Mouse (Mus musculus): ENCODE measurements around the gene Gjd3.

DNA sequence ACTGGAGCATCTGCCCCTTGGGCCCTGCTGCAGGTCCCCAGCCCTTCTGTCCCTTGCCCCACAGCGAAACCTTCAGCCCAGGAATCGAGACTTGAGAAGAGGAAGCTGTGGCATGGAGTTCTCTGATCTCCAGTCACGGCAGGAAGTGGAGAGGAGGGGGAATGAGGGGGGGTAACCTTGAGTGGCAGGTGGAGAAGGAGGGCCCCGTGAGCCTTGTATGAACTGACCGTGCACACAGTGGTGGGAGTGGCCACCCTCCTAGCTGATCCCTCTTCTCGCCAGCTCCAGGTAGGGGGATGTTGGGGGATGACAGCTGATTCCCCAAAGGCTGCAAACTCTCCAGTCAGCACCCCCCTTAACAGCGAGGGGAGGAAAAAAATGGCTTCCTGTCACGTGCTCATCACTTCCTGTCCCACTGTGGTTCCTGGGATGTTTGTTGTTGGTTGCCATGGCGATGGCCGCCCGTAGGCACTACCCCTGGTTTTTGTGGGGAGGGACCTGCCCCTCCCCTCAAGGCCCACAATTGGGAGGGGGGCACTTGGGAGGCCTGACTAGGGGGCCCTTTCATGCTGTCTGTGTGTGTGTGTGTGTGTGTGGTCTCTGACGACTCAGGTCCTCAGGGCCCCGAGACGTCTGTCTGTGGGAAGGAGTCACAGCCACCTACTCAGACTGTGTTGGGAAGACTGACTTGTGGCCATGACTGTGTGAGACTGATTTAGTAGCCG lies 40.8 kb downstream of the Gjd3 start:
- TF ChIP-seq CTCF (IDR thresholded peaks at IDR 0.05 in 2 of 3, conservative IDR thresholded peaks at IDR 0.05 in 1 of 3; ENCODE audit: control insufficient read depth in 1 of 3, insufficient read depth in 1 of 3, low read depth in 2 of 3, low read length in 3 of 3, poor library complexity in 1 of 3, severe bottlenecking in 1 of 3) (no peak), USF1 (IDR thresholded peaks at IDR 0.05; ENCODE audit: low read depth, low read length) (peak; percentile 98), RAD21 (IDR thresholded peaks at IDR 0.05; ENCODE audit: low read depth, low read length) (no peak), EP300 (IDR thresholded peaks at IDR 0.05; ENCODE audit: low read depth in 1 of 2, low read length in 2 of 2) (no peak), CHD1 (IDR thresholded peaks at IDR 0.05; ENCODE audit: low read depth, low read length) (no peak), POLR2AphosphoS2 (IDR thresholded peaks at IDR 0.05; ENCODE audit: low read length) (no peak), HCFC1 (IDR thresholded peaks at IDR 0.05; ENCODE audit: low read depth, low read length) (peak; percentile 83), USF2 (IDR thresholded peaks at IDR 0.05; ENCODE audit: borderline replicate concordance in 1 of 2, insufficient read depth in 1 of 2, low read depth in 1 of 2, low read length in 2 of 2) (peak; percentile 87 to 91), ZMIZ1 (IDR thresholded peaks at IDR 0.05; ENCODE audit: low read depth, low read length) (no peak), MXI1 (IDR thresholded peaks at IDR 0.05; ENCODE audit: low read depth, low read length) (peak; percentile 90), POLR2A (IDR thresholded peaks at IDR 0.05; ENCODE audit: control insufficient read depth in 1 of 2, insufficient read depth in 1 of 2, low read depth in 1 of 2, low read length in 2 of 2, poor library complexity in 1 of 2) (peak; percentile 6 to 65; a peak in 2 of 4 replicates), TAL1 (IDR thresholded peaks at IDR 0.05; ENCODE audit: low read length) (no peak), TCF12 (IDR thresholded peaks at IDR 0.05; ENCODE audit: low read depth, low read length) (no peak)

Measured in MEL (cell line).